Mouse (Mus musculus) ES-Bruce4 (cell line): Measurements from ENCODE around the gene Lama4. TPM values are rescaled to one million over a fixed set of nuclear protein-coding genes. Genes with fewer than 3 reads are reported as not detected.

ENCODE experiments used
- H3K27ac ChIP-seq: 2 replicates; pipeline ENCODE4 v1.5.1; 2012; ENCODE audit warnings: low read length, inconsistent platforms; ENCODE audit not compliant: insufficient read depth
- H3K27me3 ChIP-seq: 2 replicates; pipeline ENCODE4 v1.6.1; 2012; ENCODE audit warnings: mild to moderate bottlenecking, low read length, inconsistent platforms; ENCODE audit not compliant: control insufficient read depth, poor library complexity, insufficient read depth, severe bottlenecking
- H3K36me3 ChIP-seq: 2 replicates; pipeline ENCODE4 v1.6.1; 2012; ENCODE audit warnings: inconsistent platforms, mild to moderate bottlenecking, low read length, moderate library complexity; ENCODE audit not compliant: control insufficient read depth, poor library complexity, insufficient read depth, severe bottlenecking
- H3K4me1 ChIP-seq: one replicate; pipeline ENCODE4 v1.8.1; 2011; ENCODE audit warnings: low read length; ENCODE audit not compliant: control insufficient read depth, insufficient read depth
- H3K4me3 ChIP-seq: 2 replicates; pipeline ENCODE4 v1.5.1; 2011; ENCODE audit warnings: low read depth, mild to moderate bottlenecking, low read length
- H3K9ac ChIP-seq: 2 replicates; pipeline ENCODE4 v1.6.1; 2012; ENCODE audit warnings: low read depth, mild to moderate bottlenecking, inconsistent platforms; ENCODE audit not compliant: poor library complexity, severe bottlenecking
- H3K9me3 ChIP-seq: replicated peaks from 2 replicates; pipeline ENCODE4 v1.6.1; 2012; ENCODE audit warnings: mild to moderate bottlenecking, low read length, inconsistent platforms; ENCODE audit not compliant: control insufficient read depth, poor library complexity, insufficient read depth, severe bottlenecking
- CTCF ChIP-seq: IDR thresholded peaks from one replicate; pipeline ENCODE4 v1.8.1; 2011; ENCODE audit warnings: low read depth, low read length
- EP300 ChIP-seq: IDR thresholded peaks from 2 replicates; pipeline ENCODE4 v1.6.1; 2011; ENCODE audit warnings: low read depth, low read length; ENCODE audit not compliant: insufficient read depth
- POLR2A ChIP-seq: IDR thresholded peaks from one replicate; pipeline ENCODE4 v1.8.1; 2011; ENCODE audit warnings: low read length; ENCODE audit not compliant: insufficient read depth
- polyA plus RNA-seq: library from polyadenylated mRNA; stranded (reverse); fragments of >200 nt; gene quantifications from 2 replicates; pipeline ENCODE4 v1.2.4, GENCODE M21; 2011; ENCODE audit warnings: low read depth; ENCODE audit not compliant: missing spikeins, insufficient read depth, insufficient read length

Gene Lama4
- polyA plus RNA-seq, 1 experiment = 1.7 TPM

DNA sequence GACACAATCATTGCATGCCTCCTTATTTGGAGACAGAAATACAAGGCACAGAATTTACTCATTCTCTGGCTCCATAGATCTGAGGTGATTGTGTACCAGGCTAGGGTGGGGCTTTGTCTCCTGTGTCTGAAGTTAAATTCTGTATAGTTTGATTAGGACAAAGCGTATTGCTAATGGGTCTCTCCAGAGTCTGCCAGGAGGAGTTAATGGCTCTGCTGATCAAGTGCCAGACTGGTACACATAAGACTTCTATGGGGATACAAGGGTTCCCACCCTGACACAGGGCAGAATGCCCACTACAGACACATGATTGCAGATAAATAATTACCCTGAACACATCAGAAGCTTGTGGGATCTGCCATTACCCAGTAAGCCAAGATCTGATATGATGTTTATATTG is 53.3 kb downstream of the Lama4 start:
- TF ChIP-seq EP300 = no peak
- no peak for TF ChIP-seq POLR2A
- TF ChIP-seq CTCF = no peak
- no peak overlapping the region for H3K27ac ChIP-seq
- no peaks in the 10 kb centered on the region for H3K36me3 ChIP-seq
- no peaks in the 10 kb centered on the region for H3K27me3 ChIP-seq
- no peaks in the 10 kb centered on the region for H3K4me1 ChIP-seq
- no peak overlapping the region for H3K9ac ChIP-seq
- no peak overlapping the region for H3K4me3 ChIP-seq
- H3K9me3 ChIP-seq = no peaks in the 10 kb centered on the region

DNA sequence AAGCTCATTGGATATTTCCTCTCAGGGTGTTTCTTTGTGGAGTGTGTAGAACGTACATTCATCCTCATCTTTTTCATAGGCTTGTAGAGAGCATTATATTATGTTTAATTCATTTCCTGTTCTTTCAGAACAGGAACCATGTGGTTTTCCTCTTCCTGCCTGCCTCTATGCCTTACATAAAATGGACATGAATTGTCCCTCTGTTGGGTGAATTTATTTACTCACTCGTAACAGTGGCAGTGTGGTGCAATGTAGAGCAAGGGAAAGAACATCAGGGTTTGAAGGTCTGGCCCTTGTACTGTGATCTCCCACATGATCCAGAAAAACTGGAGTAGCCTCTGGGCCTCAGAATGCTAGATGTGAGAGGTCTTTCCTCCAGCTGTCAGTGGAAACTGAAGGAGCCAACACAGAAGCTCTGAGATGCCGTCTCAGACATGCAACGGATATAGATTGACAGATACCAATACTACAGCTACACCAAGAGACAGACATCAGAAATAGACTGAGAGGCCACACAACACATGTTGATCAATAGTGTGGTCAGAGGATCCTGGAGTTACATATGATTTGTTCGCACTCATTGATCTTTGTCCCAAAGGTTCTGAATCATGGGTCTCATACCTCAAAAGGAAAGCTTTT is 58.4 kb downstream of the Lama4 start:
- H3K9me3 ChIP-seq = no peaks in the 10 kb centered on the region
- no peaks in the 10 kb centered on the region for H3K27me3 ChIP-seq
- no peak overlapping the region for H3K9ac ChIP-seq
- H3K4me3 ChIP-seq = no peak overlapping the region
- no peaks in the 10 kb centered on the region for H3K36me3 ChIP-seq
- no peak for TF ChIP-seq EP300
- no peak for TF ChIP-seq CTCF
- TF ChIP-seq POLR2A = no peak
- H3K4me1 ChIP-seq = no peaks in the 10 kb centered on the region
- H3K27ac ChIP-seq = no peak overlapping the region

DNA sequence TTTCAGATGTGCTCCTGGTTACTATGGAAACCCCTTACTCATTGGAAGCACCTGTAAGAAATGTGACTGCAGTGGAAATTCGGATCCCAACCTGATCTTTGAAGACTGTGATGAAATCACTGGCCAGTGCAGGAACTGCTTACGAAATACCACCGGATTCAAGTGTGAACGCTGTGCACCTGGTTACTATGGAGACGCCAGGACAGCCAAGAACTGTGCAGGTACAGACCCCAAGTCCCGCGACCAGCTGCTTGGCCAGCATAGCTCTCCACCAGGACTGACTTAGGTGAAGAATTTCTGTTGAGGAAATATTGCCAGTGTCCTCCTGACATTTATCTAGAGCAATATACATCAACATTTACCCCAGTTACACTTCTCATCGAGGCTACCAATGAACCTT is 61.2 kb downstream of the Lama4 start:
- H3K4me3 ChIP-seq = no peak overlapping the region
- no peaks in the 10 kb centered on the region for H3K36me3 ChIP-seq
- H3K9ac ChIP-seq = no peak overlapping the region
- H3K27ac ChIP-seq = no peak overlapping the region
- H3K4me1 ChIP-seq = no peaks in the 10 kb centered on the region
- no peak for TF ChIP-seq EP300
- no peak for TF ChIP-seq CTCF
- TF ChIP-seq POLR2A = no peak
- H3K9me3 ChIP-seq = no peaks in the 10 kb centered on the region
- H3K27me3 ChIP-seq = no peaks in the 10 kb centered on the region

DNA sequence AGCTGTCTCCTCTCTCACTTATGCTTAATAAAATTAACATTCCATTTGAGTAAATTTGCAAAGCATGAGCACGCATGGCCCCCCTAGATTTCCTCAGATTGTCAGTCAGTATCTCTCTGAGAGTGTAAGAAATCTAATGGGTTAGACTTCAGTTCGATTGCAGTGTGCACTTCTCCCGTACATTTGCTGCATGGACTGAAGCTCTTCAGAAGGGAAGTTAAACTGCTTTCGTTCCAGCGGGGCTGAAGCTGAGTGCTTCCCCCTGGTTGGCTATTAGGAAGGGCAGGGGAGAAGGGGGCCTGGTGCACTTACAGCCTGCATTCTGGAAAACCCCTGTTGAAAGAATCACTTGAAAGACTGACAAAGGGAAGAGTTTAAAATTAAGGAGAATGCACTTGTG is 61.7 kb downstream of the Lama4 start:
- Histone ChIP-seq H3K4me1 (no peaks in the 10 kb centered on the region), H3K9ac (no peak overlapping the region), H3K4me3 (no peak overlapping the region), H3K27me3 (no peaks in the 10 kb centered on the region), H3K27ac (no peak overlapping the region), H3K9me3 (no peaks in the 10 kb centered on the region), H3K36me3 (no peaks in the 10 kb centered on the region)
- TF ChIP-seq CTCF (no peak), EP300 (no peak), POLR2A (no peak)

DNA sequence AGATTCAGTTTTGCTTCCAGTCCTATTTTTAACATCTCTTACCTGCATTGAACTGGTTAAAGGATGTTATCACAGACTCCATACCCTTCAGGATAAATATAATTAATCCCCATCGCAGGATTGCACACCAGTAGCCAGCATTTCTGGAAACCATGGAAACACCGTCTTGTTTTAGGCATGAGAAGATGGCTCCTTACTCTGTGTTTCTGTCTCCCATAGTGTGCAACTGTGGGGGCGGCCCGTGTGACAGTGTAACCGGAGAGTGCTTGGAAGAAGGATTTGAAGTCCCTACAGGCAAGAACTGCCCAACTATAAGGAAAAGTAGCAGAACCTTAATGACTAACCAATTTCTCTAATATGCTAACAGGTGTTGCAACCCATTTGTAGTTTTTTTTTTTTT is 63.1 kb downstream of the Lama4 start:
- TF ChIP-seq CTCF (no peak), EP300 (no peak), POLR2A (no peak)
- Histone ChIP-seq H3K27me3 (no peaks in the 10 kb centered on the region), H3K27ac (no peak overlapping the region), H3K4me3 (no peak overlapping the region), H3K9me3 (no peaks in the 10 kb centered on the region), H3K36me3 (no peaks in the 10 kb centered on the region), H3K4me1 (no peaks in the 10 kb centered on the region), H3K9ac (no peak overlapping the region)

DNA sequence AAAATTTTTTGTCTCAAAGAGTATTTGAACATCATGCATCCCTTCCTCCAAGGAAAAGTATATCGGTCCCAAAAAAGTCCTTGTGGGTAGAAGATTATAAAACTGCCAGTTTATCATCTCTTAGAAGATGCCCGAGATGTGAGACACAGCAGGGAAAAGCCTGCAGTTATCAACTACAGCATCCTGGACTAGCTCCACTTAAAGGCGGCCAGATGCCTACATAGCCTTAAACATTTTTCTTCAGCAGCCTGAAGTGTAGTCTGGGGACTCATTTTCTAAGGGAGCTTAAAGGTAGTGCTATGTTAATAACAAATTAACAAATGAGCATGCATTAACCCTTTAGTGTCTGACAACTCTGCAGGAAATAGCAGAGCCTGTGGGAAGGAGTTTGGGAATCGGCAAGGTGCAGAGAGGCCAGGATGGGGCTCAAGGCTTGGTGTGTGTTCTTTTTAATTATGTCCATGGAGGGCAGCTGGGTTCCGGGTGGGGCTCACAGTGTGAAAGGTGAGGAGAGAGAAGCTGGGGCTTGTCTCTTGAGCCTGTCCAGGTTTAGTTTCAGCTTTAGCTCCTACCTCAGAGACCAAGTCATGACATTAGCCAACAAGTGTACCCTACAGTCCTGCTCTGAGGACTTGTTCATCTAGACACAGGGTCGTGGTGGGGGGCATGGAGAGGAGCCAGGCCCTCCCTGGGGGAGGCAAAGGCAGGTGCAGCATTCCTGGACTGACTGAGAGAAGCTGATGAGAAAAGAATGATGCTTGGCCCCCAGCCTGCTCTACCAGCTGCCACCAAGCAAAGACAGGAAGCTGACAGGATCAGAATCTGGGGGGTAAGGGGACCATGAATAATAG is 64.2 kb downstream of the Lama4 start:
- Histone ChIP-seq H3K4me3 (no peak overlapping the region), H3K9me3 (no peaks in the 10 kb centered on the region), H3K9ac (no peak overlapping the region), H3K27me3 (no peaks in the 10 kb centered on the region), H3K27ac (no peak overlapping the region), H3K36me3 (no peaks in the 10 kb centered on the region), H3K4me1 (no peaks in the 10 kb centered on the region)
- TF ChIP-seq EP300 (no peak), POLR2A (no peak), CTCF (no peak)
